Comparison of ENCODE assay signal across 8 mouse cellular contexts in the genomic region with DNA sequence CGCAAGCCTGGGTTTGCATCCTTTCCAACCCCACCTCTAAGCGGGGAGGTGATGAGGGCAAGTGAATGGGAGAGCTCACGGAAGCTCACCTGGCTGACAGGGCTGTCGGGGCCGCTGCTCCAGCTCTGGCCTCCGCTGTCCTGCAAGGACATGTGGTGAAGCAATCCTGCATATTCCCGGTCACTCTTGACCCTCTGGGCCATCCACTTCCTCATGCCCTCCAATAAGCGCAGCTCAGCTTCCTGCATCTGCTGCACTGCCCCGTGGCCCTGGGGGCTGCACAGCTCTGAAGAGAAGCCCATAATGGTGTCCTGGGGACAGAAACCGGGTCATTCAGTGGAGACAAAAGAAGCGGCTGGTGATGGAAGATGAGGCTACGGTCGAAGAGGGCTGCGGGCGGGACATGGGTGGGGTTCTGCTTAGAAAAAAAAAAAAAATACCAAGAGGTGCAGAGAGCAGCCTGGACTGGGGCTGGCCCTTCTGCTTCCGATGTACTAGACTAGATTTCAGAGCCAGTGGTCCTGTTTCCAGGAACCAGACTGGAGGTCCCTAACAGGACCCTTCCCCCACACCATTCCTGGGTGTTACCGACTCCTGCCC. TPM values are rescaled to one million over a fixed set of nuclear protein-coding genes. Genes with fewer than 3 reads are reported as not detected.
DNase-seq lines count a peak whose midpoint lies in the region; ATAC-seq and TF ChIP-seq lines count a peak whose summit lies in the region.

No protein-coding gene starts in this region.

- intact Hi-C loops in left cerebral cortex, postnatal 25 days (cut with DNase I), result loop anchor here (5.0 kb wide), 2 partner anchors 335 to 460 kb away; no protein-coding TSS in a partner anchor

- DNase-seq in spleen, adult 2 months (ENCODE audit: low read depth in 1 of 2, low spot score in 2 of 2), result no peak
- no peak for DNase-seq in spleen, adult 12 weeks (ENCODE audit: low spot score)
- DNase-seq in left cerebral cortex, postnatal 25 days (ENCODE audit: low spot score in 2 of 2), result no peak
- no peak for DNase-seq in gastrocnemius, postnatal 25 days
- DNase-seq in cerebellum, adult 2 months, result no peak

- H3K4me2 ChIP-seq in heart, embryonic 12.5 days, result peak overlapping the region; percentile 72
- H3K4me2 ChIP-seq in limb, embryonic 12.5 days, result peak overlapping the region; percentile 71
- peak overlapping the region; percentile 44 for H3K4me2 ChIP-seq in midbrain, embryonic 13.5 days (replicated peaks)

- peak overlapping the region; percentile 70 for H3K9ac ChIP-seq in heart, embryonic 12.5 days
- peak overlapping the region; percentile 66 for H3K9ac ChIP-seq in limb, embryonic 12.5 days (replicated peaks)
- peak overlapping the region; percentile 51; the same call in 1 of the 2 replicates for H3K9ac ChIP-seq in midbrain, embryonic 13.5 days (replicated peaks)

- H3K36me3 ChIP-seq in spleen, adult 2 months (ENCODE audit: control insufficient read depth, insufficient read depth, low read length), result peaks cover 24% of the 10 kb centered on the region
- peaks cover 45% of the 10 kb centered on the region for H3K36me3 ChIP-seq in heart, embryonic 12.5 days
- H3K36me3 ChIP-seq in limb, embryonic 12.5 days, result peaks cover 39% of the 10 kb centered on the region
- peaks cover 25% of the 10 kb centered on the region for H3K36me3 ChIP-seq in midbrain, embryonic 13.5 days

- TF ChIP-seq CTCF in spleen, adult 2 months (IDR thresholded peaks at IDR 0.05; ENCODE audit: extremely low read depth, insufficient read depth, insufficient read length, insufficient replicate concordance), result no peak
- no peak for TF ChIP-seq CTCF in cerebellum, adult 2 months (IDR thresholded peaks at IDR 0.05; ENCODE audit: borderline replicate concordance, insufficient read depth, low read depth, low read length)

- ATAC-seq in heart, embryonic 12.5 days (ENCODE audit: insufficient number of reproducible peaks, low FRiP score), result 0 out of 2 replicates have a peak, but pooled peaks have one; percentile 12
- peak; percentile 38; the same call in 1 of the 2 replicates for ATAC-seq in limb, embryonic 12.5 days (ENCODE audit: insufficient number of reproducible peaks, insufficient read depth, low FRiP score, low TSS enrichment, low read depth)
- ATAC-seq in midbrain, embryonic 13.5 days, result peak; percentile 35

- peak overlapping the region; percentile 88 for H3K27ac ChIP-seq in spleen, adult 2 months (ENCODE audit: insufficient read depth, low read length)
- peak overlapping the region; percentile 68 for H3K27ac ChIP-seq in heart, embryonic 12.5 days (ENCODE audit: poor library complexity, severe bottlenecking)
- H3K27ac ChIP-seq in limb, embryonic 12.5 days, result peak overlapping the region; percentile 86
- no peak overlapping the region; the same call in 1 of the 2 replicates for H3K27ac ChIP-seq in midbrain, embryonic 13.5 days
- no peak overlapping the region for H3K27ac ChIP-seq in cerebellum, adult 2 months (ENCODE audit: insufficient read depth, low read length)

- peak overlapping the region; percentile 56 for H3K4me3 ChIP-seq in spleen, adult 2 months (ENCODE audit: extremely low read depth, insufficient read depth, insufficient read length)
- peak overlapping the region; percentile 44 for H3K4me3 ChIP-seq in heart, embryonic 12.5 days
- peak overlapping the region; percentile 39 for H3K4me3 ChIP-seq in limb, embryonic 12.5 days (replicated peaks)
- H3K4me3 ChIP-seq in midbrain, embryonic 13.5 days (replicated peaks), result peak overlapping the region; percentile 18; the same call in 1 of the 2 replicates
- H3K4me3 ChIP-seq in cerebellum, adult 2 months (replicated peaks; ENCODE audit: insufficient read depth, low read depth, low read length), result no peak overlapping the region

- H3K4me1 ChIP-seq in spleen, adult 2 months (ENCODE audit: control insufficient read depth, insufficient read depth, insufficient read length), result no peaks in the 10 kb centered on the region; the same call in 1 of the 2 replicates
- peaks cover 40% of the 10 kb centered on the region for H3K4me1 ChIP-seq in heart, embryonic 12.5 days (replicated peaks)
- peaks cover 35% of the 10 kb centered on the region for H3K4me1 ChIP-seq in limb, embryonic 12.5 days (replicated peaks)
- peaks cover 25% of the 10 kb centered on the region for H3K4me1 ChIP-seq in midbrain, embryonic 13.5 days (replicated peaks)
- H3K4me1 ChIP-seq in cerebellum, adult 2 months (ENCODE audit: control insufficient read depth, insufficient read depth, low read length), result peaks cover 5% of the 10 kb centered on the region

- H3K9me3 ChIP-seq in heart, embryonic 12.5 days (replicated peaks), result no peaks in the 10 kb centered on the region
- H3K9me3 ChIP-seq in limb, embryonic 12.5 days, result no peaks in the 10 kb centered on the region
- H3K9me3 ChIP-seq in midbrain, embryonic 13.5 days, result no peaks in the 10 kb centered on the region

- WGBS in spleen, adult 2 months, result 9% methylated on average over 17 of the region's 17 CpGs
- WGBS in heart, embryonic 12.5 days, result 33% methylated on average over 17 of the region's 17 CpGs
- WGBS in limb, embryonic 12.5 days, result 37% methylated on average over 17 of the region's 17 CpGs
- 24% methylated on average over 17 of the region's 17 CpGs for WGBS in midbrain, embryonic 13.5 days
- 65% methylated on average over 17 of the region's 17 CpGs for WGBS in cerebellum, adult 2 months

- TF ChIP-seq POLR2A in spleen, adult 2 months (IDR thresholded peaks at IDR 0.05; ENCODE audit: low read depth, low read length), result no peak
- TF ChIP-seq POLR2A in cerebellum, adult 2 months (IDR thresholded peaks at IDR 0.05; ENCODE audit: borderline replicate concordance, insufficient read depth, low read length), result no peak

- H3K27me3 ChIP-seq in spleen, adult 2 months (ENCODE audit: control insufficient read depth, insufficient read depth, low read length), result no peaks in the 10 kb centered on the region
- H3K27me3 ChIP-seq in heart, embryonic 12.5 days (replicated peaks), result peaks cover 8% of the 10 kb centered on the region
- peaks cover 8% of the 10 kb centered on the region; the same call in 1 of the 2 replicates for H3K27me3 ChIP-seq in limb, embryonic 12.5 days
- peaks cover 13% of the 10 kb centered on the region for H3K27me3 ChIP-seq in midbrain, embryonic 13.5 days
- no peaks in the 10 kb centered on the region for H3K27me3 ChIP-seq in cerebellum, adult 2 months (ENCODE audit: control insufficient read depth, insufficient read depth, low read length)

RNA-seq across cellular contexts. Expression of a gene that starts 0.6 kb away (rescaled TPM):
- 52.8 and 90.0 TPM in 2 replicates for polyA plus RNA-seq in spleen, adult 2 months (2012; rRNA removed)
- 10.2 and 11.4 TPM in 2 replicates for polyA plus RNA-seq in heart, embryonic 12.5 days (2016; fragmentation: Nextera tagmentation; extraction: Ambion mirVana)
- 10.2 and 11.0 TPM in 2 replicates for polyA plus RNA-seq in limb, embryonic 12.5 days (2016; fragmentation: Nextera tagmentation; extraction: Ambion mirVana)
- 3.0 and 5.0 TPM in 2 replicates for polyA plus RNA-seq in midbrain, embryonic 13.5 days (2015; fragmentation: Nextera tagmentation; extraction: Ambion mirVana)
- total RNA-seq in left cerebral cortex, postnatal 25 days (2021), result 1 to 10 TPM; 3.9 to 6.3 TPM
- total RNA-seq in gastrocnemius, postnatal 25 days (2021), result 1 to 10 TPM; 3.3 to 3.4 TPM
- 4.2 and 4.9 TPM in 2 replicates for polyA plus RNA-seq in cerebellum, adult 2 months (2012; rRNA removed)

RNA-seq across cellular contexts. Expression of a gene that starts 16.0 kb away (rescaled TPM):
- polyA plus RNA-seq in spleen, adult 2 months (2012; rRNA removed), result 98.3 and 115 TPM in 2 replicates
- 25.0 and 31.0 TPM in 2 replicates for polyA plus RNA-seq in heart, embryonic 12.5 days (2016; fragmentation: Nextera tagmentation; extraction: Ambion mirVana)
- 25.7 and 31.7 TPM in 2 replicates for polyA plus RNA-seq in limb, embryonic 12.5 days (2016; fragmentation: Nextera tagmentation; extraction: Ambion mirVana)
- polyA plus RNA-seq in midbrain, embryonic 13.5 days (2015; fragmentation: Nextera tagmentation; extraction: Ambion mirVana), result 19.4 and 21.3 TPM in 2 replicates
- 100 to 1,000 TPM; 128 to 147 TPM for total RNA-seq in left cerebral cortex, postnatal 25 days (2021)
- 100 to 1,000 TPM; 138 to 146 TPM for total RNA-seq in gastrocnemius, postnatal 25 days (2021)
- polyA plus RNA-seq in cerebellum, adult 2 months (2012; rRNA removed), result 167 and 188 TPM in 2 replicates

RNA-seq across cellular contexts. Expression of a gene that starts 18.1 kb away (rescaled TPM):
- polyA plus RNA-seq in spleen, adult 2 months (2012; rRNA removed), result 35.7 and 48.6 TPM in 2 replicates
- 24.5 and 25.9 TPM in 2 replicates for polyA plus RNA-seq in heart, embryonic 12.5 days (2016; fragmentation: Nextera tagmentation; extraction: Ambion mirVana)
- polyA plus RNA-seq in limb, embryonic 12.5 days (2016; fragmentation: Nextera tagmentation; extraction: Ambion mirVana), result 10.7 and 13.2 TPM in 2 replicates
- polyA plus RNA-seq in midbrain, embryonic 13.5 days (2015; fragmentation: Nextera tagmentation; extraction: Ambion mirVana), result 3.2 and 3.6 TPM in 2 replicates
- 10 to 100 TPM; 31.4 to 38.7 TPM for total RNA-seq in left cerebral cortex, postnatal 25 days (2021)
- total RNA-seq in gastrocnemius, postnatal 25 days (2021), result 10 to 100 TPM; 38.5 to 44.8 TPM
- polyA plus RNA-seq in cerebellum, adult 2 months (2012; rRNA removed), result 34.4 and 37.3 TPM in 2 replicates

RNA-seq across cellular contexts. Expression of a gene that starts 44.2 kb away (rescaled TPM):
- polyA plus RNA-seq in spleen, adult 2 months (2012; rRNA removed), result 15.5 and 17.8 TPM in 2 replicates
- polyA plus RNA-seq in heart, embryonic 12.5 days (2016; fragmentation: Nextera tagmentation; extraction: Ambion mirVana), result 14.4 and 15.8 TPM in 2 replicates
- polyA plus RNA-seq in limb, embryonic 12.5 days (2016; fragmentation: Nextera tagmentation; extraction: Ambion mirVana), result 25.8 and 29.6 TPM in 2 replicates
- polyA plus RNA-seq in midbrain, embryonic 13.5 days (2015; fragmentation: Nextera tagmentation; extraction: Ambion mirVana), result 22.6 and 26.4 TPM in 2 replicates
- total RNA-seq in left cerebral cortex, postnatal 25 days (2021), result 10 to 100 TPM; 47.1 to 50.5 TPM
- 10 to 100 TPM; 21.6 to 22.8 TPM for total RNA-seq in gastrocnemius, postnatal 25 days (2021)
- 57.7 and 61.0 TPM in 2 replicates for polyA plus RNA-seq in cerebellum, adult 2 months (2012; rRNA removed)

RNA-seq across cellular contexts. Expression of a gene that starts 46.3 kb away (rescaled TPM):
- polyA plus RNA-seq in spleen, adult 2 months (2012; rRNA removed), result 53.7 and 61.8 TPM in 2 replicates
- 20.5 and 21.0 TPM in 2 replicates for polyA plus RNA-seq in heart, embryonic 12.5 days (2016; fragmentation: Nextera tagmentation; extraction: Ambion mirVana)
- 56.9 and 61.8 TPM in 2 replicates for polyA plus RNA-seq in limb, embryonic 12.5 days (2016; fragmentation: Nextera tagmentation; extraction: Ambion mirVana)
- polyA plus RNA-seq in midbrain, embryonic 13.5 days (2015; fragmentation: Nextera tagmentation; extraction: Ambion mirVana), result 52.5 and 58.6 TPM in 2 replicates
- total RNA-seq in left cerebral cortex, postnatal 25 days (2021), result 10 to 100 TPM; 38.4 to 45.3 TPM
- 10 to 100 TPM; 11.6 to 12.6 TPM for total RNA-seq in gastrocnemius, postnatal 25 days (2021)
- polyA plus RNA-seq in cerebellum, adult 2 months (2012; rRNA removed), result 81.8 and 97.8 TPM in 2 replicates

Comparison
In these comparisons a context has a peak if more than half of its experiments do, and no peak if none do; other contexts are left out.
1. H3K27ac ChIP-seq: peak in spleen, adult 2 months (single experiment), heart, embryonic 12.5 days (single experiment) and limb, embryonic 12.5 days (single experiment); none in midbrain, embryonic 13.5 days (single experiment) and cerebellum, adult 2 months (single experiment).
2. Peak in every context shown above with its lines, with median percentiles within 50 percentile points of each other: ATAC-seq, H3K4me2 ChIP-seq and H3K9ac ChIP-seq.